Mouse (Mus musculus) yolk sac, embryonic 10.5 days (tissue): Measurements from ENCODE around the gene Dclre1b.

Source experiments
- DNase-seq: peaks from one replicate; pipeline ENCODE4 v3.0.0-alpha.2; 2017; ENCODE audit warnings: low spot score

Dclre1b gene

DNA sequence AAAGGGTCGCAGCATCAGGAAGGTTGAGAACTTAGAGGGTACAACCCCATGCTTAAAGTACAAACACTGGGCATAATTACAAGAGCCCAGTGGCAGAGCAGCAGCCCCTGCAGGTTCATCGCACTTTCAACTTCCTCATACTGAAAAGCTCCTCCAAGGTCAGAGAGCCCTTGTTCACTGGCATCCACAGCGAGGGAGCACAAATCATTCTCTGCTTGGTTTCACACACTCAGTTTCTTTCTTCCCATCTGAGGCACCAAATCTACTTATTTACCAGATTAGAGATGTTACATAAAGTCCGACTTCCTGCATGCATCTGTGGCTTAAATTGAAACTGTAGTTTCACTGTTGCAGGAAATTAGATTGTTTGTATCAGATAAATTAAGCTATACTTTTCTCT lies 36.4 kb downstream of the Dclre1b start:
- no peak for DNase-seq

DNA sequence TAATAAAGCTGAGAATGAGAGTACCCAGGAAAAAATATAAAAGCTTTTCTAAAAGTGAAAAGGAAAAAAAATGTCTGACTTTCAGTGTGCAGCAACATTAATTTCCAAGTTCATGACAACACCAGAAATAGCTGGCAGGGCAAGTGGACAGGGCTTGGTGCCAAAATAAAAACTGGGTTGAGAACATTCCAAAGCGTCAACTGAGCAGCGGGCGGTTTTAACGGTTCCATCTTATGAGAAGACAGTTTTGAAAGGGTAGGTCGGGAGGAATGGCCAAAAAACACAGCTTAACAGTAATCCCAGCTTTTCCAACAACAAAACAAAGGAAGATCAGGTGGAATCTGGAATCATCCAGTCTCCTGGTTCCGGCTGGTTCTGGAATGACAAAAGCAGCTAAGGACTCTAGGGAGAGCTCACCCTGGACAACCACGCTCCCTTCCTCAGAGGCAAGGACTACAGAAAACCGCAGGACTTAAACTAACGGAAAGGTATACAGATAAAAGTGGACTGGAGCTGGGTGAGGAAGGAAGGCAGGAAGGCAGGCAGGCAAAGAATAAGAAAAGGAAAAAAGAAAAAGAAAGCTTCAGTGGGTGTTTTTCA lies 37.6 kb downstream of the Dclre1b start:
- DNase-seq, result no peak

GRCm38 (mm10) chr3:103766789-103767188 lies 42.5 kb downstream of the Dclre1b start:
- no peak for DNase-seq

- no peak for DNase-seq
These were observed 49.8 kb downstream of the Dclre1b start for GRCm38 (mm10) chr3:103759261-103759970.

GRCm38 (mm10) chr3:103758456-103758855 lies 50.8 kb downstream of the Dclre1b start:
- DNase-seq, result no peak

GRCm38 (mm10) chr3:103756920-103757319 lies 52.3 kb downstream of the Dclre1b start:
- DNase-seq, result no peak

- no peak for DNase-seq
These were observed 53.9 kb downstream of the Dclre1b start for GRCm38 (mm10) chr3:103755351-103755750.

DNA sequence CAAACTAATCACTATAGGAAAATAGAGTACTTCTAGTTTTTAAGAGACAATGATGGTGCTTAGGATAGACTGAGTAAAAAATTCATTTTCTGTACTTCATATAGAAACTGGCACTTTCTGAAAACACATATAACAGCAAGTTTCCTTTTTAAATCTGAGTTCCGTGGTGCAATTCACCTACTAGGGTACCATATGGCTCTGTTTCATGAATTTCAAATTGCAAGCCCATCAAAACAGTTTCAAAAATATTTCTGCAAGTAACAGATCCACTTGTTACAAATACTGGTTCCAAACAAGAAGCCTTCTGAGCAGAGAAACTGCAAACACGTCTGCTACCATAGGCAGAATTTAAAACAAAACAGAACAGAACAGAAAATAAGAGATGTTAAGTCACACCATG lies 57.7 kb downstream of the Dclre1b start:
- DNase-seq, result no peak
